23 mouse cellular contexts compared by ENCODE assay signal in the genomic region with DNA sequence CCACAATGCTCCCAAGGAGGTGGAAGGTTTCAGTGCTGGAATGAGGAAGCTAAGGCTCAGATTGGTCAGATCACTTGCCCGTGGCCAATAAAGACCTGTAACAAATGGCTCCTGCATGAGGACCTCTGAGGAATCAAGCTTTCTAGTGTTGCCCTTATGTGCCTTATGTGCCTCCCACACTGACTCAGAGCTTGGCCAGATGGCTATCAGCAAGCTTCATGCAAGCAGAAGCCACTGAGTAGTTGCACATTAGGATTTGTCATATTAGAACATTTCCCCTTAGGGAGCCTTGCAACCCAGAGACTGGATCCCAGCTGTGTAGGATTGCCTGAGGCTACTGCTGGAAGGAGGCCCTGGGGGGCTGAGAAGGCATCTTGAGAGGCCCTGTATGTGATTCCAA. TPM values are rescaled to one million over a fixed set of nuclear protein-coding genes. Genes with fewer than 3 reads are reported as not detected.
"Had no signal": no experiment of that assay in that cellular context is flagged by ENCODE, and none has a peak within 500 bp of the region (broad histone marks: within the 10 kb centered on the region; RNA-seq: fewer than 3 reads in every experiment).

No protein-coding gene starts in this region.

- H3K4me3 ChIP-seq: limb, embryonic 10.5 days; limb, embryonic 13.5 days; liver, embryonic 12.5 days; liver, embryonic 15.5 days; lung, embryonic 15.5 days; megakaryocyte, embryonic 14.5 days; midbrain, embryonic 10.5 days; midbrain, embryonic 13.5 days; myocyte; stomach, embryonic 15.5 days had no signal

- DNase-seq: kidney, adult 2 months; kidney, postnatal 25 days; liver; lung, adult 18-20 months; lung, postnatal 10 days; lung, postnatal 36 days; right cerebral cortex, adult 18-20 months; right cerebral cortex, postnatal 14 days; right cerebral cortex, postnatal 4 days; spleen, adult 18-20 months; thymus, postnatal 25 days had no signal

- H3K27ac ChIP-seq: kidney, postnatal 0 days; limb, embryonic 10.5 days; limb, embryonic 13.5 days; liver, embryonic 12.5 days; liver, embryonic 15.5 days; lung, embryonic 15.5 days; midbrain, embryonic 10.5 days; midbrain, embryonic 13.5 days; stomach, embryonic 15.5 days had no signal

RNA-seq across cellular contexts. Expression of gene Fbxo41, which starts 2.4 kb away (rescaled TPM):
- total RNA-seq: monocyte, adult 5-6 weeks had no signal

RNA-seq across cellular contexts. Expression of gene Egr4, which starts 13.0 kb away (rescaled TPM):
- total RNA-seq: monocyte, adult 5-6 weeks had no signal
